In genomic region chr7:96768718-96769117, GRCm38 (mm10) we compare ENCODE assay signal across 23 mouse cellular contexts.
A peak's percentile ranks its signal among the peaks of the same experiment; 100 is the strongest.
DNase-seq lines count a peak whose midpoint lies in the region; ATAC-seq lines count a peak whose summit lies in the region.
"Had no signal": no experiment of that assay in that cellular context is flagged by ENCODE, and none has a peak within 500 bp of the region (broad histone marks: within the 10 kb centered on the region; RNA-seq: fewer than 3 reads in every experiment).

No protein-coding gene starts in this region.

- 0 out of 2 replicates have a peak, but pooled peaks cover 3% of the 10 kb centered on the region for H3K36me3 ChIP-seq in heart, embryonic 11.5 days (ENCODE audit: control insufficient read depth, insufficient read depth, low read length)
- peaks cover 51% of the 10 kb centered on the region for H3K36me3 ChIP-seq in hindbrain, embryonic 10.5 days
- H3K36me3 ChIP-seq in liver, embryonic 12.5 days, result no peaks in the 10 kb centered on the region

- H3K27ac ChIP-seq in heart, embryonic 11.5 days (ENCODE audit: low read depth, low read length), result no peak overlapping the region
- no peak overlapping the region for H3K27ac ChIP-seq in hindbrain, embryonic 10.5 days
- no peak overlapping the region for H3K27ac ChIP-seq in liver, embryonic 12.5 days
- H3K27ac ChIP-seq: embryonic facial prominence, embryonic 13.5 days; forebrain, embryonic 12.5 days; hindbrain, postnatal 0 days; limb, embryonic 10.5 days had no signal

- DNase-seq in adrenal gland, adult 2 months, result peak; percentile 54
- no peak for DNase-seq in adrenal gland, postnatal 10 days
- peak; percentile 22 to 24 for DNase-seq in heart, postnatal 14 days
- DNase-seq in right cerebral cortex, postnatal 14 days, result peak; percentile 39
- no peak for DNase-seq in right cerebral cortex, postnatal 25 days
- DNase-seq in hindbrain, embryonic 10.5 days (ENCODE audit: low spot score), result no peak
- DNase-seq: cerebellum, adult 2 months; cerebellum, postnatal 25 days; gastrocnemius, postnatal 10 days; kidney, adult 11 months; kidney, postnatal 36 days; liver; lung, postnatal 4 days had no signal

- WGBS in heart, embryonic 11.5 days (ENCODE audit: insufficient replicate concordance), result 77% methylated on average over 6 of the region's 6 CpGs
- WGBS in hindbrain, embryonic 10.5 days, result 96% methylated on average over 6 of the region's 6 CpGs
- 71% methylated on average over 6 of the region's 6 CpGs for WGBS in liver, embryonic 12.5 days (ENCODE audit: insufficient replicate concordance)

- intact Hi-C loops in heart, postnatal 14 days (cut with DNase I), result no loop called here

- H3K4me1 ChIP-seq in heart, embryonic 11.5 days (ENCODE audit: control insufficient read depth, insufficient read depth, low read length), result peaks cover 20% of the 10 kb centered on the region
- H3K4me1 ChIP-seq in hindbrain, embryonic 10.5 days (replicated peaks), result peaks cover 7% of the 10 kb centered on the region; the same call in 1 of the 2 replicates
- peaks cover 9% of the 10 kb centered on the region for H3K4me1 ChIP-seq in liver, embryonic 12.5 days

- 0 out of 2 replicates have a peak, but pooled peaks cover under 1% of the 10 kb centered on the region for H3K27me3 ChIP-seq in heart, embryonic 11.5 days (ENCODE audit: control insufficient read depth, insufficient read depth, low read length)
- no peaks in the 10 kb centered on the region for H3K27me3 ChIP-seq in hindbrain, embryonic 10.5 days (ENCODE audit: insufficient read depth, poor library complexity, severe bottlenecking)
- 0 out of 2 replicates have a peak, but pooled peaks cover 4% of the 10 kb centered on the region for H3K27me3 ChIP-seq in liver, embryonic 12.5 days (replicated peaks)
- H3K27me3 ChIP-seq: embryonic facial prominence, embryonic 13.5 days; forebrain, embryonic 12.5 days; kidney, embryonic 15.5 days had no signal

- H3K9me3 ChIP-seq in heart, embryonic 11.5 days (replicated peaks; ENCODE audit: control insufficient read depth, low read length), result 0 out of 2 replicates have a peak, but pooled peaks cover 3% of the 10 kb centered on the region
- H3K9me3 ChIP-seq in hindbrain, embryonic 10.5 days, result peaks cover 11% of the 10 kb centered on the region; the same call in 1 of the 2 replicates
- H3K9me3 ChIP-seq in liver, embryonic 12.5 days (replicated peaks), result peaks cover 9% of the 10 kb centered on the region
- H3K9me3 ChIP-seq: kidney, embryonic 15.5 days; limb, embryonic 10.5 days had no signal

- H3K4me3 ChIP-seq in heart, embryonic 11.5 days (ENCODE audit: low read depth, low read length), result no peak overlapping the region
- no peak overlapping the region for H3K4me3 ChIP-seq in hindbrain, embryonic 10.5 days
- H3K4me3 ChIP-seq in liver, embryonic 12.5 days, result no peak overlapping the region
- H3K4me3 ChIP-seq: embryonic facial prominence, embryonic 13.5 days; erythroblast, embryonic 14.5 days; forebrain, embryonic 12.5 days; kidney, embryonic 15.5 days; limb, embryonic 10.5 days; myocyte had no signal

- no peak overlapping the region for H3K4me2 ChIP-seq in heart, embryonic 11.5 days
- H3K4me2 ChIP-seq in liver, embryonic 12.5 days, result no peak overlapping the region
- H3K4me2 ChIP-seq: embryonic facial prominence, embryonic 13.5 days; forebrain, embryonic 12.5 days; kidney, embryonic 15.5 days had no signal

- no peak overlapping the region for H3K9ac ChIP-seq in heart, embryonic 11.5 days (ENCODE audit: low read depth, low read length)
- no peak overlapping the region for H3K9ac ChIP-seq in liver, embryonic 12.5 days
- H3K9ac ChIP-seq: embryonic facial prominence, embryonic 13.5 days; forebrain, embryonic 12.5 days; kidney, embryonic 15.5 days had no signal

- ATAC-seq in heart, embryonic 11.5 days (replicated peaks; ENCODE audit: insufficient number of reproducible peaks, low FRiP score, low TSS enrichment), result no peak
- no peak for ATAC-seq in liver, embryonic 12.5 days
- ATAC-seq: hindbrain, postnatal 0 days; midbrain, embryonic 16.5 days had no signal

Comparison
In these comparisons a context has a peak if more than half of its experiments do, and no peak if none do; other contexts are left out.
1. DNase-seq: peak in adrenal gland, adult 2 months (single experiment), heart, postnatal 14 days (2 of 2) and right cerebral cortex, postnatal 14 days (single experiment); none in adrenal gland, postnatal 10 days (single experiment), right cerebral cortex, postnatal 25 days (single experiment) and hindbrain, embryonic 10.5 days (single experiment).